Mouse (Mus musculus) heart, embryonic 14.5 days (tissue): ENCODE data around the gene Prokr1. TPM values are rescaled to one million over a fixed set of nuclear protein-coding genes. Genes with fewer than 3 reads are reported as not detected.

Source experiments
- ATAC-seq: fragments of 200-750 bp; cut with Nextera tagmentation; 2 replicates; pipeline ENCODE4 v1.8.0; 2017; ENCODE audit warnings: low read depth, moderate TSS enrichment; ENCODE audit not compliant: insufficient number of reproducible peaks, insufficient read depth, low FRiP score
- H3K27ac ChIP-seq, 2 experiments: fragments of 200-500 bp in 1 of 2; fragments of 300-500 bp in 1 of 2; sonication (generic) in 1 of 2; replicated peaks in 1 of 2; 2 replicates each; pipeline ENCODE4 v1.5.1; 2012 to 2014; ENCODE audit warnings: low read depth in 2 of 2, low read length in 2 of 2, control low read depth in 1 of 2, mild to moderate bottlenecking in 1 of 2, mixed read lengths in 1 of 2; ENCODE audit not compliant: control insufficient read depth in 1 of 2, insufficient read depth in 1 of 2
- H3K27me3 ChIP-seq: fragments of 300-500 bp; sonication (generic); 2 replicates; pipeline ENCODE4 v1.6.1; 2014; ENCODE audit warnings: mild to moderate bottlenecking, low read length, control low read depth; ENCODE audit not compliant: control insufficient read depth, insufficient read depth
- H3K36me3 ChIP-seq: fragments of 300-500 bp; sonication (generic); 2 replicates; pipeline ENCODE4 v1.6.1; 2014; ENCODE audit warnings: mild to moderate bottlenecking, control low read depth, low read length, mixed read lengths; ENCODE audit not compliant: control insufficient read depth, insufficient read depth
- H3K4me1 ChIP-seq, 2 experiments: fragments of 200-500 bp in 1 of 2; fragments of 300-500 bp in 1 of 2; sonication (generic) in 1 of 2; 2 replicates each; pipeline ENCODE4 v1.6.1; 2012 to 2014; ENCODE audit warnings: low read length in 2 of 2, control low read depth in 1 of 2, mixed read lengths in 1 of 2; ENCODE audit not compliant: control insufficient read depth in 2 of 2, insufficient read depth in 2 of 2
- H3K4me2 ChIP-seq: fragments of 300-500 bp; sonication (generic); 2 replicates; pipeline ENCODE4 v1.6.1; 2014; ENCODE audit warnings: mild to moderate bottlenecking, low read length
- H3K4me3 ChIP-seq, 2 experiments: fragments of 200-500 bp in 1 of 2; fragments of 300-500 bp in 1 of 2; sonication (generic) in 1 of 2; 2 replicates each; pipeline ENCODE4 v1.5.1; 2012 to 2014; ENCODE audit warnings: low read length in 2 of 2, mild to moderate bottlenecking in 2 of 2, control low read depth in 1 of 2, low read depth in 1 of 2, moderate library complexity in 1 of 2; ENCODE audit not compliant: control insufficient read depth in 1 of 2, insufficient read depth in 1 of 2
- H3K9ac ChIP-seq: fragments of 300-500 bp; sonication (generic); 2 replicates; pipeline ENCODE4 v1.6.1; 2014; ENCODE audit warnings: mild to moderate bottlenecking, low read length
- H3K9me3 ChIP-seq: fragments of 300-500 bp; sonication (generic); 2 replicates; pipeline ENCODE4 v1.6.1; 2016; ENCODE audit warnings: low read length, control low read depth; ENCODE audit not compliant: control insufficient read depth
- WGBS: fragments of 180-500 bp; shearing (Covaris S2); extraction: QIAGEN DNeasy Blood & Tissue Kit; methylation state at CpG from one replicate; pipeline ENCODE4 v1.1.7; 2014; 5-methylcytosine and 5-hydroxymethylcytosine counted together
- polyA plus RNA-seq: library from polyadenylated mRNA; unstranded; fragments of >200 nt; fragmentation: Nextera tagmentation; extraction: Ambion mirVana; gene quantifications from 2 replicates; pipeline ENCODE4 v1.2.1, GENCODE M21; 2014

The Prokr1 gene
- polyA plus RNA-seq, 1 experiment from 2014 or later = 1.2 TPM

GRCm38 (mm10) chr6:87615696-87616083 lies 25.1 kb upstream of the Prokr1 start:
- Histone ChIP-seq H3K36me3 (no peaks in the 10 kb centered on the region), H3K27me3 (no peaks in the 10 kb centered on the region), H3K4me3 (no peak overlapping the region), H3K4me1 (peaks cover 0 to 2% of the 10 kb centered on the region in 2 experiments; a peak in 1 of 4 replicates), H3K4me2 (no peak overlapping the region), H3K9me3 (no peaks in the 10 kb centered on the region), H3K9ac (no peak overlapping the region), H3K27ac (no peak overlapping the region)
- ATAC-seq = no peak
- WGBS = 86% methylated on average over 14 of the region's 14 CpGs

- 56% methylated on average over 11 of the region's 11 CpGs for WGBS
- Histone ChIP-seq H3K36me3 (no peaks in the 10 kb centered on the region), H3K4me1 (no peaks in the 10 kb centered on the region), H3K4me2 (no peak overlapping the region), H3K9ac (no peak overlapping the region), H3K4me3 (no peak overlapping the region), H3K9me3 (no peaks in the 10 kb centered on the region), H3K27ac (no peak overlapping the region), H3K27me3 (no peaks in the 10 kb centered on the region)
- no peak for ATAC-seq
Measured at GRCm38 (mm10) chr6:87614794-87615695, 24.5 kb upstream of the Prokr1 start.

DNA sequence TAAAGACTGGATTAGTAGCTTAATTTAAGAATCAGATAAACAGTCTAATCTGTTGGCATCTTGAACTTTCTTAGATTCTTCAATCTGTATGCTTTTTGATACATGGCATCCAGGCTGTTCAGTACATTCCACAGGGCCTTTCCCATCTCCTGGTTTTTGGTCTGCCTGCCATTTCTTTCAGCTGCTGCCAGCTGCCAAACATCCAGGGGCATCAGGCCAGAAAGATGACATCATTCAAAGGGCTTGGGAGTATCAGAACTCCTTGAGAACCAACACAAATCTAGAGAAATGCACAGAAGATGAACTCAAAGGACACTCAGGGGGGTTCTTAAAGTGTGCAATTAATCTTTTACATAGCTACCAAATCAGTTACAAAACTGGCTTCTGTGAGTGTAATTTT lies 9.3 kb upstream of the Prokr1 start:
- Histone ChIP-seq H3K4me2 (no peak overlapping the region), H3K9ac (no peak overlapping the region), H3K27me3 (no peaks in the 10 kb centered on the region), H3K4me3 (no peak overlapping the region), H3K27ac (no peak overlapping the region), H3K9me3 (no peaks in the 10 kb centered on the region), H3K36me3 (no peaks in the 10 kb centered on the region), H3K4me1 (no peaks in the 10 kb centered on the region)
- ATAC-seq = no peak

DNA sequence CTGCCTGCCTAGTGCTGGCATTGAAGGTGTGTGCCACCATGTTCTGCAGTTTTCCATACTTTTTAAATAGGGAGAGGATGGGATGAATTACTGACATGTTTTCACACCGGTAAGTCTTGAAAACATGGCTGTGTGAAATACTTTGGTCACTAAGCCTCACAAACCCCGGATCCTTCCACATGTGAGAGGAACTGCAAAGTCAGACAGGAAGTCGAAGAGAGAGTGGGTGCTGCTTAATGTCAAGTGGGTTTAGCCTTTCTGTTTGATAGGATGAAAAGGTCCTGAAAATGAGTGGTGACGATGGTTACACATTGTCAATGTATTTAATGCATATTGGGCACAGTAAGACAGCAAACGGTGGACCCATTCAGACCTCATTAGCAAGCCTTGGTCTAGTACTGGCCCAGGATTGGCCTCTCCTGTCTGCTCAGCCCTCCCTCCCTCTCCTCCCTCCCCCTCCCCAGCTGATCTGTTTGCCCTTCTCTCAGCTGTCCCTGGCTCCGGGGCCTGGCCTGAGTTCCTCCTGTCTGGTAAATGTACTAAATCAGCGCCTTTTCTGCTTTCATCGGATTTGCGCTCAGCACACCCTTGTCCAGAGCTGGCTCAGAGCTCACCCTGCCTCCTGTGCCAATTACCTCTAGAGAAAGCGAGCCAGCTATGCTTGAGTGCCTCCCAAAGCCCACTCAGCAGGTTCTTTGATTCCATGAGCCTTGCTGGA lies 6.7 kb upstream of the Prokr1 start:
- Histone ChIP-seq H3K4me1 (no peaks in the 10 kb centered on the region), H3K36me3 (no peaks in the 10 kb centered on the region), H3K4me2 (no peak overlapping the region), H3K9me3 (no peaks in the 10 kb centered on the region), H3K9ac (no peak overlapping the region), H3K27me3 (no peaks in the 10 kb centered on the region), H3K27ac (no peak overlapping the region), H3K4me3 (no peak overlapping the region)
- WGBS = 46% methylated on average over 10 of the region's 10 CpGs
- peak; percentile 35 for ATAC-seq

GRCm38 (mm10) chr6:87594188-87594587 lies 3.6 kb upstream of the Prokr1 start:
- no peak overlapping the region for H3K27ac ChIP-seq
- ATAC-seq = no peak
- peaks cover 7 to 14% of the 10 kb centered on the region in 2 experiments; a peak in 3 of 4 replicates for H3K4me1 ChIP-seq
- H3K36me3 ChIP-seq = no peaks in the 10 kb centered on the region
- 66% methylated on average over 6 of the region's 6 CpGs for WGBS
- H3K9ac ChIP-seq = no peak overlapping the region
- no peak overlapping the region for H3K4me3 ChIP-seq
- H3K4me2 ChIP-seq = no peak overlapping the region
- no peaks in the 10 kb centered on the region for H3K9me3 ChIP-seq
- H3K27me3 ChIP-seq = peaks cover 9% of the 10 kb centered on the region

- peaks cover 43% of the 10 kb centered on the region for H3K27me3 ChIP-seq
- no peaks in the 10 kb centered on the region for H3K36me3 ChIP-seq
- 19% methylated on average over 11 of the region's 12 CpGs for WGBS
- H3K4me3 ChIP-seq = peak overlapping the region; percentile 49 to 64
- no peak overlapping the region for H3K27ac ChIP-seq
- 0 out of 2 replicates have a peak, but pooled peaks have one; percentile 18 for ATAC-seq
- no peaks in the 10 kb centered on the region for H3K9me3 ChIP-seq
- H3K9ac ChIP-seq = peak overlapping the region; percentile 60
- peaks cover 7 to 14% of the 10 kb centered on the region in 2 experiments; a peak in 3 of 4 replicates for H3K4me1 ChIP-seq
- peak overlapping the region; percentile 74 for H3K4me2 ChIP-seq
Measured at GRCm38 (mm10) chr6:87589718-87590393, 687 bp downstream of the Prokr1 start.

DNA sequence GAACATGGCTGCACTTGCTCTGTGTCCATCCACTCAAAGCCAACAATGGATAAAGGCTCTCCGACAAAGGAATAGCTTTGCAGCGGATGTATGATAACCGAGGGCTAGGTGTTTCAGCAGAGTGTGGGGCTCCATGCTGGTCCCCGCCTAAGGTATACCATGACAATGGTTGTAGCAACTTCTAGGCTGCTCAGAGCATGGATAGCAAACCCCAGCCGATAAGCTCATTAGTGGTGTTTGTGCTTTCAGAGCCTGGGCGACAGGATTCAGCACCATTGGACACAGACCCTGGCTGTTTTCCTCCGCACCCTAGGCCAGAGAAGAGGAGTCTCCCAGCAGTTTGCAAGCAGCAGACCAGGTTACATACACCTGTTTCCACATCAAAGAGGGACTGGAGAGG lies 6.6 kb downstream of the Prokr1 start:
- ATAC-seq = no peak
- no peak overlapping the region for H3K27ac ChIP-seq
- peaks cover 12 to 23% of the 10 kb centered on the region in 2 experiments for H3K4me1 ChIP-seq
- no peak overlapping the region for H3K4me2 ChIP-seq
- WGBS = 79% methylated on average over 7 of the region's 7 CpGs
- H3K27me3 ChIP-seq = peaks cover 34% of the 10 kb centered on the region
- H3K4me3 ChIP-seq = no peak overlapping the region
- no peak overlapping the region for H3K9ac ChIP-seq
- no peaks in the 10 kb centered on the region for H3K9me3 ChIP-seq
- no peaks in the 10 kb centered on the region for H3K36me3 ChIP-seq
